Mouse (Mus musculus) heart, adult 2 months (tissue): Measurements from ENCODE around the gene Eefsec. TPM values are rescaled to one million over a fixed set of nuclear protein-coding genes. Genes with fewer than 3 reads are reported as not detected.

Experiments
- DNase-seq, 2 experiments: peaks; one replicate each; pipeline ENCODE4 v3.0.0; 2021
- H3K27ac ChIP-seq: fragments of 200-600 bp; 2 replicates; pipeline ENCODE4 v1.8.1; 2022
- H3K27me3 ChIP-seq: fragments of 200-500 bp; 2 replicates; pipeline ENCODE4 v1.6.1; 2012; ENCODE audit warnings: mild to moderate bottlenecking, low read length, inconsistent platforms, mixed read lengths; ENCODE audit not compliant: control insufficient read depth, insufficient read depth
- H3K36me3 ChIP-seq: fragments of 200-500 bp; 2 replicates; pipeline ENCODE4 v1.6.1; 2012; ENCODE audit warnings: low read length, inconsistent platforms; ENCODE audit not compliant: control insufficient read depth, insufficient read depth
- H3K4me1 ChIP-seq: fragments of 200-500 bp; 2 replicates; pipeline ENCODE4 v1.6.1; 2011; ENCODE audit warnings: low read length; ENCODE audit not compliant: control insufficient read depth, insufficient read depth
- H3K4me3 ChIP-seq: fragments of 200-600 bp; 2 replicates; pipeline ENCODE4 v1.8.1; 2022
- H3K79me2 ChIP-seq: fragments of 200-500 bp; replicated peaks from 2 replicates; pipeline ENCODE4 v1.6.1; 2012; ENCODE audit warnings: mild to moderate bottlenecking, inconsistent platforms, low read length, moderate library complexity, mixed read lengths; ENCODE audit not compliant: control insufficient read depth, insufficient read depth
- H3K9ac ChIP-seq: fragments of 200-500 bp; 2 replicates; pipeline ENCODE4 v1.6.1; 2012; ENCODE audit warnings: low read depth, mild to moderate bottlenecking, control low read depth, inconsistent platforms, low read length, mixed read lengths
- CTCF ChIP-seq: fragments of 200-600 bp; IDR thresholded peaks from 2 replicates; pipeline ENCODE4 v1.8.1; 2022; ENCODE audit warnings: antibody characterized with exemption, mild to moderate bottlenecking, moderate library complexity
- EP300 ChIP-seq: fragments of 200-500 bp; IDR thresholded peaks from 2 replicates; pipeline ENCODE4 v1.6.1; 2011; ENCODE audit warnings: low read depth, low read length, control low read depth; ENCODE audit not compliant: insufficient read depth
- POLR2A ChIP-seq: fragments of 200-500 bp; IDR thresholded peaks from 2 replicates; pipeline ENCODE4 v1.6.1; 2011; ENCODE audit warnings: mild to moderate bottlenecking, low read depth, low read length, control low read depth; ENCODE audit not compliant: insufficient read depth
- WGBS: fragments of 180-500 bp; shearing (Covaris S2); methylation state at CpG from one replicate; pipeline ENCODE4 v1.1.7; 2018; 5-methylcytosine and 5-hydroxymethylcytosine counted together
- intact Hi-C: fragments of 180-260 bp; cut with DNase I; formaldehyde crosslinking; loops from one replicate; pipeline ENCODE4 v1.15.1; 2025
- polyA plus RNA-seq: library from polyadenylated mRNA; depleted of rRNA; stranded (reverse); fragments of >200 nt; gene quantifications from 2 replicates; pipeline ENCODE4 v1.2.3, GENCODE M21; 2012
- total RNA-seq, 2 experiments: library from RNA; stranded (reverse); gene quantifications; 2 replicates each; pipeline ENCODE4 v1.2.3; 2021

The Eefsec gene
- total and polyA plus RNA-seq, 3 experiments, result 6.2 to 8.9 (median 6.6) TPM

GRCm38 (mm10) chr6:88274623-88275022 lies 171.7 kb downstream of the Eefsec start:
- H3K27ac ChIP-seq, result no peak overlapping the region
- no peak for DNase-seq
- no peak overlapping the region for H3K9ac ChIP-seq
- H3K79me2 ChIP-seq, result no peaks in the 10 kb centered on the region
- H3K36me3 ChIP-seq, result no peaks in the 10 kb centered on the region
- no peak overlapping the region for H3K4me3 ChIP-seq
- TF ChIP-seq CTCF, result no peak
- no peak for TF ChIP-seq EP300
- TF ChIP-seq POLR2A, result no peak
- no peaks in the 10 kb centered on the region for H3K27me3 ChIP-seq
- intact Hi-C loops, result no loop called here
- no peaks in the 10 kb centered on the region for H3K4me1 ChIP-seq
- WGBS, result 95% methylated on average over 6 of the region's 6 CpGs

- Histone ChIP-seq H3K27ac (no peak overlapping the region), H3K9ac (no peak overlapping the region), H3K4me3 (no peak overlapping the region), H3K4me1 (no peaks in the 10 kb centered on the region; the same call in 1 of the 2 replicates), H3K79me2 (no peaks in the 10 kb centered on the region), H3K36me3 (no peaks in the 10 kb centered on the region), H3K27me3 (no peaks in the 10 kb centered on the region)
- 67% methylated on average over 2 of the region's 2 CpGs for WGBS
- DNase-seq, result no peak
- TF ChIP-seq POLR2A (no peak), EP300 (peak; percentile 64)
- intact Hi-C loops, result no loop called here
These were observed 178.4 kb downstream of the Eefsec start for GRCm38 (mm10) chr6:88267970-88268369.

- H3K9ac ChIP-seq, result no peak overlapping the region
- no peak for TF ChIP-seq CTCF
- TF ChIP-seq POLR2A, result no peak
- no peak for TF ChIP-seq EP300
- DNase-seq, result no peak
- no peaks in the 10 kb centered on the region; the same call in 1 of the 2 replicates for H3K4me1 ChIP-seq
- H3K27ac ChIP-seq, result no peak overlapping the region
- H3K4me3 ChIP-seq, result no peak overlapping the region
- H3K79me2 ChIP-seq, result no peaks in the 10 kb centered on the region
- no peaks in the 10 kb centered on the region for H3K36me3 ChIP-seq
- 68% methylated on average over 3 of the region's 3 CpGs for WGBS
- no peaks in the 10 kb centered on the region for H3K27me3 ChIP-seq
- intact Hi-C loops, result no loop called here
These were observed 179.3 kb downstream of the Eefsec start for GRCm38 (mm10) chr6:88267068-88267467.

- no peak for TF ChIP-seq CTCF
- no peak for TF ChIP-seq POLR2A
- TF ChIP-seq EP300, result no peak
These were observed 180.3 kb downstream of the Eefsec start for GRCm38 (mm10) chr6:88266055-88266454.

GRCm38 (mm10) chr6:88265355-88265754 lies 181.0 kb downstream of the Eefsec start:
- Histone ChIP-seq H3K27me3 (no peaks in the 10 kb centered on the region), H3K4me3 (no peak overlapping the region), H3K36me3 (no peaks in the 10 kb centered on the region), H3K79me2 (no peaks in the 10 kb centered on the region), H3K27ac (no peak overlapping the region), H3K9ac (no peak overlapping the region), H3K4me1 (no peaks in the 10 kb centered on the region; the same call in 1 of the 2 replicates)
- no peak for DNase-seq
- WGBS, result 92% methylated on average over 1 of the region's 1 CpGs
- intact Hi-C loops, result no loop called here
- TF ChIP-seq POLR2A (no peak), EP300 (no peak), CTCF (no peak)

More at GRCm38 (mm10) chr6:88266055-88266454, 180.3 kb downstream of the Eefsec start:
- H3K27ac ChIP-seq, result no peak overlapping the region
- WGBS, result 94% methylated on average over 3 of the region's 3 CpGs
- no peak overlapping the region for H3K9ac ChIP-seq
- intact Hi-C loops, result no loop called here
- no peak overlapping the region for H3K4me3 ChIP-seq
- no peaks in the 10 kb centered on the region for H3K36me3 ChIP-seq
- no peaks in the 10 kb centered on the region for H3K27me3 ChIP-seq
- no peaks in the 10 kb centered on the region; the same call in 1 of the 2 replicates for H3K4me1 ChIP-seq
- no peaks in the 10 kb centered on the region for H3K79me2 ChIP-seq
- DNase-seq, result no peak

- TF ChIP-seq CTCF (no peak), POLR2A (no peak)
- H3K27ac ChIP-seq, result no peak overlapping the region
- H3K36me3 ChIP-seq, result no peaks in the 10 kb centered on the region
- H3K4me3 ChIP-seq, result no peak overlapping the region
- 87% methylated on average over 9 of the region's 9 CpGs for WGBS
- intact Hi-C loops, result no loop called here
- DNase-seq, result no peak
- H3K9ac ChIP-seq, result no peak overlapping the region
- no peaks in the 10 kb centered on the region for H3K79me2 ChIP-seq
- no peaks in the 10 kb centered on the region for H3K27me3 ChIP-seq
- H3K4me1 ChIP-seq, result no peaks in the 10 kb centered on the region; the same call in 1 of the 2 replicates
These were observed 184.2 kb downstream of the Eefsec start for GRCm38 (mm10) chr6:88262160-88262559.
